Mouse (Mus musculus) myocyte (in vitro differentiated cells): ENCODE data around the gene Frg2f1.

Source experiments
- CEBPB ChIP-seq: IDR thresholded peaks from 2 replicates; pipeline ENCODE4 v1.6.1; 2011; ENCODE audit warnings: mild to moderate bottlenecking, moderate library complexity; ENCODE audit not compliant: poor library complexity, insufficient read depth, severe bottlenecking
- E2F4 ChIP-seq: IDR thresholded peaks from one replicate; pipeline ENCODE4 v1.6.1; 2011; ENCODE audit warnings: mild to moderate bottlenecking, control low read depth, moderate library complexity; ENCODE audit not compliant: insufficient read depth
- MAX ChIP-seq: IDR thresholded peaks from one replicate; pipeline ENCODE4 v1.6.1; 2011; ENCODE audit warnings: low read depth, mild to moderate bottlenecking, control low read depth
- MYOD1 ChIP-seq, 3 experiments: IDR thresholded peaks; one replicate each; pipeline ENCODE4 v1.6.1; 2011; ENCODE audit warnings: control low read depth in 2 of 3, low read depth in 2 of 3, mild to moderate bottlenecking in 2 of 3, moderate library complexity in 1 of 3; ENCODE audit not compliant: insufficient read length in 2 of 3, control insufficient read depth in 1 of 3
- POLR2A ChIP-seq: IDR thresholded peaks from one replicate; pipeline ENCODE4 v1.6.1; 2011; ENCODE audit warnings: low read depth, mild to moderate bottlenecking, control low read depth, moderate library complexity; ENCODE audit not compliant: insufficient read length
- POLR2AphosphoS2 ChIP-seq: IDR thresholded peaks from one replicate; pipeline ENCODE4 v1.6.1; 2011; ENCODE audit warnings: low read depth, control low read depth; ENCODE audit not compliant: insufficient read length
- TCF12 ChIP-seq: IDR thresholded peaks from one replicate; pipeline ENCODE4 v1.6.1; 2011; ENCODE audit warnings: mild to moderate bottlenecking, control low read depth; ENCODE audit not compliant: poor library complexity, insufficient read depth, severe bottlenecking

- TF ChIP-seq POLR2AphosphoS2 (no peak), POLR2A (no peak), CEBPB (no peak), MYOD1 (IDR thresholded peaks at IDR 0.05; ENCODE audit: control insufficient read depth in 1 of 3, insufficient read length in 2 of 3, low read depth in 2 of 3) (no peak), E2F4 (no peak), TCF12 (no peak), MAX (no peak)
These were observed 4.2 kb downstream of the Frg2f1 start for GRCm38 (mm10) chr4:119535103-119535502.
